1 mouse cellular context compared by ENCODE assay signal in genomic region chr7:110619086-110619611, GRCm38 (mm10).
TF ChIP-seq lines count a peak whose summit lies in the region.

No protein-coding gene starts in this region.

TF ChIP-seq in MEL, 35 proteins besides CTCF, POLR2A, EP300 and RAD21 (continued from another document):
- no peak for TF ChIP-seq CHD1 (IDR thresholded peaks at IDR 0.05; ENCODE audit: low read depth, low read length)
- TF ChIP-seq TBP (IDR thresholded peaks at IDR 0.05; ENCODE audit: low read depth, low read length) = no peak
- no peak for TF ChIP-seq NRF1 (IDR thresholded peaks at IDR 0.05; ENCODE audit: insufficient read depth, low read depth, low read length, poor library complexity, severe bottlenecking)
- TF ChIP-seq E2F4 (IDR thresholded peaks at IDR 0.05; ENCODE audit: borderline replicate concordance, low read depth, low read length) = no peak
- no peak for TF ChIP-seq MYB (IDR thresholded peaks at IDR 0.05; ENCODE audit: low read depth, low read length)
- peak; percentile 90 for TF ChIP-seq GATA1 (IDR thresholded peaks at IDR 0.05; ENCODE audit: low read depth, low read length)
- TF ChIP-seq GABPA (IDR thresholded peaks at IDR 0.05; ENCODE audit: low read depth, low read length) = no peak
- TF ChIP-seq SIN3A (IDR thresholded peaks at IDR 0.05; ENCODE audit: low read length) = peak; percentile 31; the same call in 1 of the 2 replicates
- no peak for TF ChIP-seq POLR2AphosphoS5 (IDR thresholded peaks at IDR 0.05; ENCODE audit: borderline replicate concordance, low read depth, low read length)
- TF ChIP-seq HCFC1 (IDR thresholded peaks at IDR 0.05; ENCODE audit: low read depth, low read length) = no peak
- TF ChIP-seq TAL1 (IDR thresholded peaks at IDR 0.05; ENCODE audit: low read length) = peak; percentile 95
- TF ChIP-seq MXI1 (IDR thresholded peaks at IDR 0.05; ENCODE audit: low read depth, low read length) = no peak
- peak; percentile 39; the same call in 1 of the 2 replicates for TF ChIP-seq MAFK (IDR thresholded peaks at IDR 0.05; ENCODE audit: borderline replicate concordance, low read depth, low read length)
- TF ChIP-seq MEF2A (IDR thresholded peaks at IDR 0.05; ENCODE audit: extremely low read depth, insufficient replicate concordance, low read depth, low read length, poor library complexity, severe bottlenecking) = no peak
- no peak for TF ChIP-seq ZMIZ1 (IDR thresholded peaks at IDR 0.05; ENCODE audit: low read depth, low read length)
- TF ChIP-seq ZKSCAN1 (IDR thresholded peaks at IDR 0.05; ENCODE audit: low read depth, low read length) = no peak
- TF ChIP-seq USF2 (IDR thresholded peaks at IDR 0.05; ENCODE audit: borderline replicate concordance in 1 of 2, insufficient read depth in 1 of 2, low read depth in 1 of 2, low read length in 2 of 2) = no peak
- no peak for TF ChIP-seq KAT2A (conservative IDR thresholded peaks at IDR 0.05; ENCODE audit: low read depth, low read length)
- TF ChIP-seq TCF12 (IDR thresholded peaks at IDR 0.05; ENCODE audit: low read depth, low read length) = peak; percentile 93
